In the genomic region with DNA sequence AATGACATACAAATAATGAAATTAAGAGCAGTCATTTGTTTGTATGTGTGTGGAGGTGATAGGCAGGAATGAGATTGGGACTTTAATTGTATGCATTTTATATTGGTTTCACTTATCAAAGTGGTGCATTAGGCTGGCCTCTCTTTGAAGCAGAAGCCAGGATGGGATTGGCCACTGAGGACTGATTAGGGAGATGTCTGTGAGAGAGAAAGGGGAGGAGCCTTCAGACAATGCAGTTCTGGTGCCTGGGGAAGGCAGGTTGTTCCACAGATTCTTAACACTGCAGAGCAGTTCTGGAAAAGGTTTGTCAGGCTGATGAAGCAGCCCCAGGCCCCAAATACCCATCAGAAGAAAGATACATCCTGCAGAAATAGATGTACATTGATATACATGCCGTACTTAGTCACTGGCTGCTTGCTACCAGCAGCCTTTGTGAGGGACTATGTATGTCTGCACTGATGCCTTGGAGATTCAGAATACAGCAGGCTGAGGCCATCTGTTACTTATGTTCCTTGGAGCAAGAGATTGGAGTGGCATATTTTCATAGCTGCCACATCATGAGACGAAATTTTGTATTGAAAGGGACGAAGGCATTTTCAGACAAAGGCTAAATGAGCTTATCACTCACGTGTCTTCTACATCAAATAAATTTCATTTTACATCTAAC, we compare ENCODE assay signal across 7 mouse cellular contexts. TPM values are rescaled to one million over a fixed set of nuclear protein-coding genes. Genes with fewer than 3 reads are reported as not detected.
DNase-seq lines count a peak whose midpoint lies in the region; ATAC-seq and TF ChIP-seq lines count a peak whose summit lies in the region.

No protein-coding gene starts in this region.

- no peak for TF ChIP-seq POLR2A in brain, embryonic 14.5 days (IDR thresholded peaks at IDR 0.05; ENCODE audit: borderline replicate concordance, extremely low read depth, insufficient read depth, insufficient read length, poor library complexity, severe bottlenecking)

- peak; percentile 79 for DNase-seq in brain, embryonic 14.5 days (ENCODE audit: low read depth)
- DNase-seq in cerebellum, adult 8-10 months = peak; percentile 11
- DNase-seq in thymus, postnatal 4 days = no peak
- DNase-seq in thymus, postnatal 0 days (ENCODE audit: low spot score) = no peak

- ATAC-seq in hindbrain, embryonic 12.5 days (ENCODE audit: low FRiP score) = peak; percentile 73; the same call in 1 of the 2 replicates
- ATAC-seq in midbrain, embryonic 15.5 days (replicated peaks) = peak; percentile 87
- no peak for ATAC-seq in kidney, embryonic 16.5 days (ENCODE audit: low FRiP score, low TSS enrichment)

- TF ChIP-seq CTCF in brain, embryonic 14.5 days (IDR thresholded peaks at IDR 0.05; ENCODE audit: borderline replicate concordance, extremely low read depth, insufficient read depth, insufficient read length) = no peak

- no peaks in the 10 kb centered on the region for H3K9me3 ChIP-seq in hindbrain, embryonic 12.5 days (replicated peaks)
- H3K9me3 ChIP-seq in midbrain, embryonic 15.5 days = no peaks in the 10 kb centered on the region
- no peaks in the 10 kb centered on the region for H3K9me3 ChIP-seq in kidney, embryonic 16.5 days (ENCODE audit: low read length)

- no peak overlapping the region for H3K9ac ChIP-seq in hindbrain, embryonic 12.5 days
- no peak overlapping the region for H3K9ac ChIP-seq in midbrain, embryonic 15.5 days
- no peak overlapping the region for H3K9ac ChIP-seq in kidney, embryonic 16.5 days (replicated peaks; ENCODE audit: low read length)

- WGBS in hindbrain, embryonic 12.5 days = 76% methylated on average over 4 of the region's 4 CpGs
- WGBS in midbrain, embryonic 15.5 days = 55% methylated on average over 4 of the region's 4 CpGs
- 78% methylated on average over 4 of the region's 4 CpGs for WGBS in kidney, embryonic 16.5 days

- H3K4me3 ChIP-seq in hindbrain, embryonic 12.5 days = no peak overlapping the region
- no peak overlapping the region for H3K4me3 ChIP-seq in midbrain, embryonic 15.5 days
- no peak overlapping the region for H3K4me3 ChIP-seq in kidney, embryonic 16.5 days (ENCODE audit: low read length)

- H3K4me1 ChIP-seq in hindbrain, embryonic 12.5 days = no peaks in the 10 kb centered on the region
- H3K4me1 ChIP-seq in midbrain, embryonic 15.5 days = peaks cover 2% of the 10 kb centered on the region; the same call in 1 of the 2 replicates
- no peaks in the 10 kb centered on the region for H3K4me1 ChIP-seq in kidney, embryonic 16.5 days (ENCODE audit: insufficient read depth, low read length)

- no peaks in the 10 kb centered on the region for H3K36me3 ChIP-seq in hindbrain, embryonic 12.5 days
- H3K36me3 ChIP-seq in midbrain, embryonic 15.5 days (replicated peaks) = no peaks in the 10 kb centered on the region
- H3K36me3 ChIP-seq in kidney, embryonic 16.5 days (ENCODE audit: insufficient read depth, low read length) = no peaks in the 10 kb centered on the region

- no peak overlapping the region for H3K4me2 ChIP-seq in hindbrain, embryonic 12.5 days (replicated peaks)
- H3K4me2 ChIP-seq in midbrain, embryonic 15.5 days = no peak overlapping the region
- no peak overlapping the region for H3K4me2 ChIP-seq in kidney, embryonic 16.5 days (replicated peaks; ENCODE audit: low read depth, low read length)

- H3K27ac ChIP-seq in hindbrain, embryonic 12.5 days = peak overlapping the region; percentile 81
- H3K27ac ChIP-seq in midbrain, embryonic 15.5 days = peak overlapping the region; percentile 82
- no peak overlapping the region for H3K27ac ChIP-seq in kidney, embryonic 16.5 days (ENCODE audit: low read length)

- no peaks in the 10 kb centered on the region for H3K27me3 ChIP-seq in hindbrain, embryonic 12.5 days
- H3K27me3 ChIP-seq in midbrain, embryonic 15.5 days (replicated peaks) = no peaks in the 10 kb centered on the region
- no peaks in the 10 kb centered on the region for H3K27me3 ChIP-seq in kidney, embryonic 16.5 days (ENCODE audit: insufficient read depth, low read length)

RNA-seq across cellular contexts. Expression of gene Med14, which starts 29.9 kb away (rescaled TPM):
- polyA plus RNA-seq in brain, embryonic 14.5 days (2012; rRNA removed) = 38.8 and 41.1 TPM in 2 replicates
- polyA plus RNA-seq in hindbrain, embryonic 12.5 days (2016; fragmentation: Nextera tagmentation; extraction: Ambion mirVana) = 19.4 and 23.2 TPM in 2 replicates
- 13.5 and 14.3 TPM in 2 replicates for polyA plus RNA-seq in midbrain, embryonic 15.5 days (2015; fragmentation: Nextera tagmentation; extraction: Ambion mirVana)
- 10.0 and 11.2 TPM in 2 replicates for polyA plus RNA-seq in kidney, embryonic 16.5 days (2015; fragmentation: Nextera tagmentation; extraction: Ambion mirVana)
- 15.3 and 15.6 TPM in 2 replicates for polyA plus RNA-seq in thymus, postnatal 0 days (2015; fragmentation: Nextera tagmentation; extraction: Ambion mirVana)

Comparison
In these comparisons a context has a peak if more than half of its experiments do, and no peak if none do; other contexts are left out.
1. DNase-seq: peak in brain, embryonic 14.5 days (single experiment) and cerebellum, adult 8-10 months (single experiment); none in thymus, postnatal 4 days (single experiment) and thymus, postnatal 0 days (single experiment).